Mouse (Mus musculus): ENCODE measurements around the gene Sppl2a.

GRCm38 (mm10) chr2:126891743-126892142 is 41.3 kb downstream of the Sppl2a start:
- TF ChIP-seq CTCF (IDR thresholded peaks at IDR 0.05; ENCODE audit: control insufficient read depth, insufficient read depth, insufficient replicate concordance, low read depth, low read length) (no peak), POLR2A (IDR thresholded peaks at IDR 0.05; ENCODE audit: control insufficient read depth, low read depth, low read length) (no peak)

Data from testis, adult 2 months (tissue).